Mouse (Mus musculus) MEL (cell line): ENCODE results near the gene Prim2. TPM values are rescaled to one million over a fixed set of nuclear protein-coding genes. Genes with fewer than 3 reads are reported as not detected.

Source experiments
- DNase-seq: peaks from one replicate; pipeline ENCODE4 v3.0.0; 2011; ENCODE audit warnings: low read depth, low spot score
- H3K27ac ChIP-seq: 2 replicates; pipeline ENCODE4 v1.5.1; 2012; ENCODE audit warnings: low read depth, mild to moderate bottlenecking, control low read depth, low read length, moderate library complexity; ENCODE audit not compliant: control insufficient read depth
- H3K27me3 ChIP-seq, 2 experiments: fragments of 150-350 bp in 1 of 2; sonication (generic) in 1 of 2; 2 replicates each; pipeline ENCODE4 v1.6.1; 2012; ENCODE audit warnings: low read length in 2 of 2, mild to moderate bottlenecking in 2 of 2, improper control_type of control experiment in 1 of 2, moderate library complexity in 1 of 2; ENCODE audit not compliant: insufficient read depth in 2 of 2, control insufficient read depth in 1 of 2
- H3K36me3 ChIP-seq, 2 experiments: 2 replicates each; pipeline ENCODE4 v1.6.1; 2012 to 2014; ENCODE audit warnings: low read length in 2 of 2, improper control_type of control experiment in 1 of 2, inconsistent platforms in 1 of 2, mild to moderate bottlenecking in 1 of 2; ENCODE audit not compliant: insufficient read depth in 2 of 2, control insufficient read depth in 1 of 2
- H3K4me1 ChIP-seq, 2 experiments: fragments of 150-350 bp in 1 of 2; sonication (generic) in 1 of 2; 2 replicates each; pipeline ENCODE4 v1.6.1; 2012; ENCODE audit warnings: low read length in 2 of 2, improper control_type of control experiment in 1 of 2, mild to moderate bottlenecking in 1 of 2; ENCODE audit not compliant: insufficient read depth in 2 of 2, control insufficient read depth in 1 of 2
- H3K4me3 ChIP-seq, 2 experiments: fragments of 150-350 bp in 1 of 2; sonication (generic) in 1 of 2; 2 replicates each; pipeline ENCODE4 v1.5.1; 2012; ENCODE audit warnings: low read depth in 2 of 2, low read length in 2 of 2, mild to moderate bottlenecking in 2 of 2, moderate library complexity in 2 of 2, control low read depth in 1 of 2, improper control_type of control experiment in 1 of 2; ENCODE audit not compliant: control insufficient read depth in 1 of 2, insufficient read depth in 1 of 2
- H3K79me2 ChIP-seq: 2 replicates; pipeline ENCODE4 v1.6.1; 2012; ENCODE audit warnings: mild to moderate bottlenecking, low read length, moderate library complexity; ENCODE audit not compliant: control insufficient read depth, poor library complexity, insufficient read depth
- H3K9ac ChIP-seq: 2 replicates; pipeline ENCODE4 v1.6.1; 2012; ENCODE audit warnings: low read depth, mild to moderate bottlenecking, control low read depth, low read length, moderate library complexity; ENCODE audit not compliant: control insufficient read depth, poor library complexity, severe bottlenecking
- H3K9me3 ChIP-seq: fragments of 150-350 bp; sonication (generic); replicated peaks from 2 replicates; pipeline ENCODE4 v1.6.1; 2012; ENCODE audit warnings: mild to moderate bottlenecking, low read length, improper control_type of control experiment, moderate library complexity; ENCODE audit not compliant: insufficient read depth
- BHLHE40 ChIP-seq: IDR thresholded peaks from 2 replicates; pipeline ENCODE4 v1.6.1; 2012; ENCODE audit warnings: low read depth, mild to moderate bottlenecking, inconsistent platforms, low read length, improper control_type of control experiment, borderline replicate concordance
- CHD1 ChIP-seq: IDR thresholded peaks from 2 replicates; pipeline ENCODE4 v1.6.1; 2012; ENCODE audit warnings: low read depth, mild to moderate bottlenecking, inconsistent platforms, low read length, improper control_type of control experiment
- CHD2 ChIP-seq: IDR thresholded peaks from 2 replicates; pipeline ENCODE4 v1.6.1; 2011; ENCODE audit warnings: low read length, improper control_type of control experiment
- CTCF ChIP-seq, 3 experiments: IDR thresholded peaks in 2 of 3; conservative IDR thresholded peaks in 1 of 3; 2 replicates each; pipeline ENCODE4 v1.5.1; 2011 to 2012; ENCODE audit warnings: low read length in 3 of 3, low read depth in 2 of 3, mild to moderate bottlenecking in 2 of 3, improper control_type of control experiment in 1 of 3, inconsistent platforms in 1 of 3, mixed read lengths in 1 of 3, moderate library complexity in 1 of 3; ENCODE audit not compliant: control insufficient read depth in 1 of 3, insufficient read depth in 1 of 3, poor library complexity in 1 of 3, severe bottlenecking in 1 of 3
- GABPA ChIP-seq: IDR thresholded peaks from 2 replicates; pipeline ENCODE4 v1.6.1; 2012; ENCODE audit warnings: low read depth, mild to moderate bottlenecking, inconsistent platforms, low read length, improper control_type of control experiment, moderate library complexity
- GATA1 ChIP-seq: IDR thresholded peaks from 2 replicates; pipeline ENCODE4 v1.6.1; 2011; ENCODE audit warnings: low read depth, low read length, improper control_type of control experiment
- MAFK ChIP-seq: IDR thresholded peaks from 2 replicates; pipeline ENCODE4 v1.6.1; 2011; ENCODE audit warnings: low read depth, mild to moderate bottlenecking, low read length, improper control_type of control experiment, borderline replicate concordance
- MXI1 ChIP-seq: IDR thresholded peaks from 2 replicates; pipeline ENCODE4 v1.6.1; 2011; ENCODE audit warnings: mild to moderate bottlenecking, low read depth, low read length, improper control_type of control experiment
- MYB ChIP-seq: IDR thresholded peaks from 2 replicates; pipeline ENCODE4 v1.6.1; 2011; ENCODE audit warnings: mild to moderate bottlenecking, low read depth, low read length, improper control_type of control experiment
- MYC ChIP-seq: IDR thresholded peaks from 2 replicates; pipeline ENCODE4 v1.6.1; 2011; ENCODE audit warnings: low read depth, mild to moderate bottlenecking, low read length, improper control_type of control experiment, moderate library complexity
- NRF1 ChIP-seq: IDR thresholded peaks from 2 replicates; pipeline ENCODE4 v1.6.1; 2014; ENCODE audit warnings: low read depth, mild to moderate bottlenecking, inconsistent platforms, low read length, improper control_type of control experiment, moderate library complexity; ENCODE audit not compliant: poor library complexity, insufficient read depth, severe bottlenecking
- POLR2A ChIP-seq, 2 experiments: IDR thresholded peaks; 2 replicates each; pipeline ENCODE4 v1.6.1; 2011 to 2012; ENCODE audit warnings: low read length in 2 of 2, mild to moderate bottlenecking in 2 of 2, control low read depth in 1 of 2, improper control_type of control experiment in 1 of 2, low read depth in 1 of 2, moderate library complexity in 1 of 2; ENCODE audit not compliant: control insufficient read depth in 1 of 2, insufficient read depth in 1 of 2, poor library complexity in 1 of 2
- RAD21 ChIP-seq: IDR thresholded peaks from 2 replicates; pipeline ENCODE4 v1.6.1; 2011; ENCODE audit warnings: mild to moderate bottlenecking, low read depth, low read length, improper control_type of control experiment
- SIN3A ChIP-seq: IDR thresholded peaks from 2 replicates; pipeline ENCODE4 v1.6.1; 2012; ENCODE audit warnings: low read length, improper control_type of control experiment, inconsistent platforms
- SMC3 ChIP-seq: IDR thresholded peaks from 2 replicates; pipeline ENCODE4 v1.6.1; 2011; ENCODE audit warnings: low read depth, low read length, improper control_type of control experiment
- TBP ChIP-seq: IDR thresholded peaks from 2 replicates; pipeline ENCODE4 v1.8.0; 2011; ENCODE audit warnings: low read depth, low read length, improper control_type of control experiment
- UBTF ChIP-seq: IDR thresholded peaks from 2 replicates; pipeline ENCODE4 v1.6.1; 2012; ENCODE audit warnings: low read depth, mild to moderate bottlenecking, inconsistent platforms, low read length, improper control_type of control experiment, moderate library complexity, borderline replicate concordance; ENCODE audit not compliant: insufficient read depth
- USF2 ChIP-seq, 2 experiments: IDR thresholded peaks; 2 replicates each; pipeline ENCODE4 v1.6.1; 2011 to 2012; ENCODE audit warnings: improper control_type of control experiment in 2 of 2, low read length in 2 of 2, borderline replicate concordance in 1 of 2, inconsistent platforms in 1 of 2, low read depth in 1 of 2, mild to moderate bottlenecking in 1 of 2; ENCODE audit not compliant: insufficient read depth in 1 of 2
- ZC3H11A ChIP-seq: IDR thresholded peaks from 2 replicates; pipeline ENCODE4 v1.6.1; 2012; ENCODE audit warnings: low read depth, mild to moderate bottlenecking, inconsistent platforms, low read length, improper control_type of control experiment
- polyA plus RNA-seq, 2 experiments: library from polyadenylated mRNA; stranded (reverse) in 1 of 2; unstranded in 1 of 2; fragments of >175 nt in 1 of 2; fragments of >200 nt in 1 of 2; gene quantifications; 2 replicates each; pipeline versions ENCODE4 v1.2.1 to v1.2.4; 2012; ENCODE audit warnings: low replicate concordance in 2 of 2, low read depth in 1 of 2; ENCODE audit not compliant: insufficient read length in 2 of 2, insufficient read depth in 1 of 2, missing spikeins in 1 of 2
- total RNA-seq: library from RNA; depleted of rRNA; stranded (reverse); fragments of 300-350 nt; gene quantifications from 2 replicates; pipeline ENCODE4 v1.2.3, GENCODE M21; 2012

Prim2 gene
- total and polyA plus RNA-seq, 3 experiments = 36.1 to 48.9 TPM; not detected in 1

- no peak for TF ChIP-seq MXI1
- TF ChIP-seq, all 39 proteins: peak for 11
Measured at GRCm38 (mm10) chr1:33574459-33574858, 95.1 kb downstream of the Prim2 start (continued).

- DNase-seq = peak; percentile 74
- Histone ChIP-seq H3K36me3 (no peaks in the 10 kb centered on the region), H3K9ac (no peak overlapping the region), H3K9me3 (no peaks in the 10 kb centered on the region), H3K27ac (no peak overlapping the region), H3K79me2 (no peaks in the 10 kb centered on the region), H3K27me3 (no peaks in the 10 kb centered on the region), H3K4me1 (no peaks in the 10 kb centered on the region; a peak in 1 of 4 replicates), H3K4me3 (no peak overlapping the region)
- no peak for TF ChIP-seq TBP
- TF ChIP-seq SMC3 = peak; percentile 64
- TF ChIP-seq CTCF (IDR thresholded peaks at IDR 0.05 in 2 of 3, conservative IDR thresholded peaks at IDR 0.05 in 1 of 3; ENCODE audit: control insufficient read depth in 1 of 3, insufficient read depth in 1 of 3, low read depth in 2 of 3, low read length in 3 of 3, poor library complexity in 1 of 3, severe bottlenecking in 1 of 3) = peak; percentile 36 to 99 (median 73); a peak in 5 of 6 replicates
- TF ChIP-seq ZC3H11A = peak; percentile 21; the same call in 1 of the 2 replicates
- peak; percentile 44 for TF ChIP-seq RAD21
Measured at GRCm38 (mm10) chr1:33565764-33566401, 103.7 kb downstream of the Prim2 start.

- H3K4me1 ChIP-seq = no peaks in the 10 kb centered on the region; a peak in 1 of 4 replicates
- H3K79me2 ChIP-seq = no peaks in the 10 kb centered on the region
- H3K27ac ChIP-seq = no peak overlapping the region
- no peak overlapping the region for H3K9ac ChIP-seq
- no peak for DNase-seq
- H3K36me3 ChIP-seq = no peaks in the 10 kb centered on the region
- no peaks in the 10 kb centered on the region for H3K9me3 ChIP-seq
- no peak overlapping the region for H3K4me3 ChIP-seq
- no peak for TF ChIP-seq UBTF
- TF ChIP-seq CHD1 = no peak
- no peak for TF ChIP-seq ZC3H11A
- no peak for TF ChIP-seq GATA1
- TF ChIP-seq MYC = no peak
- no peak for TF ChIP-seq RAD21
- no peak for TF ChIP-seq POLR2A (IDR thresholded peaks at IDR 0.05; ENCODE audit: control insufficient read depth in 1 of 2, insufficient read depth in 1 of 2, low read depth in 1 of 2, low read length in 2 of 2, poor library complexity in 1 of 2)
- H3K27me3 ChIP-seq = no peaks in the 10 kb centered on the region
Measured at GRCm38 (mm10) chr1:33564032-33564431, 105.6 kb downstream of the Prim2 start.

GRCm38 (mm10) chr1:33563611-33564010 lies 106.0 kb downstream of the Prim2 start:
- no peaks in the 10 kb centered on the region for H3K79me2 ChIP-seq
- no peak for TF ChIP-seq SIN3A
- no peak for TF ChIP-seq MAFK
- no peak for TF ChIP-seq CHD1
- no peak for TF ChIP-seq USF2 (IDR thresholded peaks at IDR 0.05; ENCODE audit: borderline replicate concordance in 1 of 2, insufficient read depth in 1 of 2, low read depth in 1 of 2, low read length in 2 of 2)
- TF ChIP-seq CHD2 = no peak
- no peak for TF ChIP-seq BHLHE40
- no peak for TF ChIP-seq MYB
- TF ChIP-seq NRF1 = no peak
- TF ChIP-seq GABPA = no peak
- no peak for DNase-seq
- no peaks in the 10 kb centered on the region; a peak in 1 of 4 replicates for H3K4me1 ChIP-seq
- H3K9ac ChIP-seq = no peak overlapping the region
- H3K27me3 ChIP-seq = no peaks in the 10 kb centered on the region
- no peaks in the 10 kb centered on the region for H3K9me3 ChIP-seq
- H3K4me3 ChIP-seq = no peak overlapping the region
- no peaks in the 10 kb centered on the region for H3K36me3 ChIP-seq
- H3K27ac ChIP-seq = no peak overlapping the region
